Mouse (Mus musculus) right cerebral cortex, postnatal 10 days (tissue): ENCODE data around the gene Cnga1.
A peak's percentile ranks its signal among the peaks of the same experiment; 100 is the strongest.

Source experiments
- DNase-seq, 2 experiments: peaks; one replicate each; pipeline ENCODE4 v3.0.0; 2021; ENCODE audit warnings: low spot score in 2 of 2

Cnga1 gene

DNA sequence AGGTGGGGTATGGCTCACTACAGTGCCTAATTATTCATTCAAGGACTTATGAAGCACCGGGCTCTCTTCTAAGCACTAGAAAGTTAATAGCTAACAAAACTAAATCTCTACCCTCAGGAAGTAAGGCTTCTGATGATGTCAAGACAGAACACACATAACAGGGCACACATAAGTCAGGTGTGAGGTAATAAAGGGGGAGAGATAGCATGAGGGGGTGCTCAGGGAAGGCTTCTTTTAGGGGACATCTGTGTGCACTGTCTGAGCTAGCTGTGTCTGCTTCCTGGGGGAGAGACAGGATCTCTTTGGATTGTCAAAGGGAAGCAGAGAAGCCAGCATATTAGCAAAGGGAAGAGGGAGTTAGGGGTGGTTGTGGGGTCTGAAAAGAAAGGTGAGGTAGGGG, at the start of gene Cnga1:
Cnga1 (minus strand) TSS at position 101 of the 400 bp plus-strand sequence.
- no peak for DNase-seq

DNA sequence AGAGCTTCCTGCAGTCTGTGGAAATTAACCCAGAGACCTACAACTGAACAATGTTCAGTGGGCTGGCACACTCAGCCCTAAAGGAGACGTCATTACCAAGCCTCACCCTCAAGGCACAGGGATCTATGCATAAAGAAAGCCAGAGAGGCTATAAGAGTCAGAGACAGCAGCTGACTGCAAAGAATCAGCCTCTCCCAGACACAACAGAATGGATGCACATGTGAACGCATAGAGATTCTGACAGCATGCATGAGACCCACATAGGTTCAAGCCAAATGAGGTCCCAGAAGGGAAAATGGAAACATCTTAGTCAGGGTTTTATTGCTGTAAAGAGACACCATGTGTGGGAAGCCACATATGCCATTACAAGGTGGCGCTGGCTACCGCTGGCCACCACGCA, 46.4 kb upstream of the Cnga1 start:
- DNase-seq = no peak

DNA sequence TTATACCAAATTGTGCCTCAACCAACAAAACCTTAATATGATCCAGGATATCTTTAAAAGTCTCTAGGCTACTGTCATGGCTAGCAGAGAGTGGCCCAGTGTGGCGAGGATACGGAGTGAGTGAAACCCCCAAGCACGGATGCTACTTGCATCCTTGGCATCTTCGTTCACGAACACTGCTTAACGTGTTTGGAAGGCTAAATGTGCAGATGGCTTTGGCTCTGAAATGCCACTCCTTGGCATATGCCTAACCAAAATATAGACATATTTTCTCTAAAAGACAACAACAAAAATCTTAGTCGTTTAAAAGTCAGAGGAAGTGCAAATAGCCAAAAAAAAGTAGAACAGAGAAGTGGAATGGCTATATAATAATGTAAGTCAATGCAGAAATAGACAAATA, 45.5 kb upstream of the Cnga1 start:
- DNase-seq = no peak

DNA sequence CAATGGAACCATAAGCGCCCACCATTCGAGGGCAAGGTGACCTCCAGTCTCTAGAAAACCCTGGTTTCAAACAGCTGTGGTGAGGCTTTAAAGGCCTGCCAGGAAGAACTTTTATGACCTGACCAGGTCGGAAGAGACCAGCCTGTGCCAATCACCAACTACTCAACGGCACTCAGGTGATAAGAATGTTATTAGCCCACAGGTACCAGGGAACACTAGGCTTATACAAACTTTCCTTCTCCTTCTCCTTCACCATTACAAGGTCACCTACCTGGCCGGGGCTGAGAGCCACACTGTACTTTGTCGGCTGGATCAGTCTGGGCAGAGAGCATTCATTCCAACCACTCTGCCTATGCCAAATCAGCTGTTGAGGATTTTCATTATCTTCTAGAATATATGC, 37.4 kb upstream of the Cnga1 start:
- no peak for DNase-seq

DNA sequence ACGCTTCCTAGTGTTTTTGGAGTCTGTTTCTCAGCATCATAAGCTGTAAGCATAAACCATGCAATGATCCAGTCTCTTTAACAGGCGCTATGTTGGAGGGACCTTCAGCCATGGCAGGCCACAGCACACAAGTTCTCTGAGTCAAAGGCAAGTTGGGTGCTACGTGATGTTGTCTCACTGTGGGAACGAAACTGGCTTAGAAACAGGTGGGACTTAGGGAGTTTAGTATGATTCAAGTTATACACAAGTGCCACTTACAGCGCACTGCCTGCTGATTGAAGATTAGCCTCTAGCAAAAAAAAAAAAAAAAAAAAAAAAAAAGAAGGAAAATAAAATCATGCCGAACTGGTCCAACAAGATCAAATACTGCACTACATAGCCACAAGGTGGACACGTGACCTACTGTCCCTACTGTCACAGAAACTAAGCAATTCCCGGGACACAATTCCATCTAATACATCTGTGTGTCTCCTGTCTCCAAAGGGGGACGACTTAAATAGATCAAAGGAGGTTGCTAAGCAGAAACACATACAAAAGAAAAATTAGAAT, 31.0 kb upstream of the Cnga1 start:
- DNase-seq = no peak

DNA sequence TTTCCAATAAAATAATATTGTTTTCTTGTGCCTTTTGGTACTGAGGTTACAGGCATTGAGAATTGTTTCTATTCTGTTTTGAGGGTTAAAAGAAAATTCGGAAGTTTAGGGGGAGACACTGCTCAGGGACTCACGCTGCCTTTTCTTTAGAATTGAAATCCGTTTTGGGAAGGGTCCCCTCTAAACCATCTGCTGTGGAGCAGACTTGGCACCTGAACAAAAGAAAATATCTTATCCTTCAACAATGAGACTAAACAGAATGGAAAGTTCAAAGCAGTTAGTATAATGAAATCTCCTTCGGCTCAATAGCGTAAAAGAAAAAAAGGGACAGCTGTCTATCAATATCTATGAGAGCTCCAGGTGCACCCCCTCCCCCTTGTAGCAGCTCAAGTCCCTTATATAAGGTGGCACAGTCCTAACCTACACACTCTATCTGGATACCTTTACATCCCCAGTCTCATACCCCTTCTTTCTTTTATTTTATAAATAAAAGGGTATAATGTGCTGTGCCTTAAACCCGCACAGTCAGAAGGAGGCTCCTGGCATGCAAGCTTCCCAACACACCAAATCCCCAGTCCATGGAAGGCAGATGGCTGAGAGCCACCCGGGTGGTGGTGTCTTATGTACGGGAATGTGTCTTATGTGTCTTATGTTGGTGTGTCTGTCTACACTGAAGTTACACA, 27.1 kb upstream of the Cnga1 start:
- DNase-seq = no peak

DNA sequence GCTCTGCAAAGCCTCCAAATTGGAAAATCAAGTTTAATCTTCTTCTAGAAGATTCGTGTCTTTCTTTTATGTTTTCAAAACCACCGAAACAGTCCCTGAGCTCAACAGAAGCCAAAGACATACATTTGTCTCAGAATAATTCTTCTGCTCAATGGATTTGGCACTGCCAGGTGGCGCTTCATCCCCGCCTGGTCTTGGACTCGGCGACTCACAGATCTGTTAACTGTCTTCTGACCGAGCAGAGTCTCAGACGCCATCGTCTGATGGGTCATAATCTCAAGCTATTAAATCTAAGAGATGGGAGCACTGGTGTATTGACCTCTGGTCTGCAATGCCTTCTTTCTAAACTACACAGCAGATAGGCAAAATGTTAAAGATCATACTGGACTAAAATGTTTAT, 24.3 kb upstream of the Cnga1 start:
- DNase-seq = no peak

DNA sequence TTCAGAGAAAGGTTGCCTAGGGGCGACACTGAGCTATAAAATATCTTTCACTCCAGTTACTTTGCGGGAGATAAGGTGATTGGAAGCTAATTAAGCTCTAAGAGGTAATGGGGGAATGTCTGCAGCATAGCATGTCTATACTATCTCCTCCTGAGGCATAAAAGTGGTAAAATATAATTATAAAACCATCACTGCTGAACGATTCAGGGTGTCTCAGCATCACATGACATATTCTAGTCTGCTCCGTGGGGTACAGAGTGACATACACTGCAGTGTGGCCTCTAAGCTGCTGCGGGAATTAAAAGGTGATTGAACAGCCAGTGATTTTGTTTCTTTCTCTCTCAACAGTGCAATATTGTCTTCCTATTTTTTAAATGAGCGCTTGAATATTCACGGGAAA, 22.4 kb upstream of the Cnga1 start:
- no peak for DNase-seq

DNA sequence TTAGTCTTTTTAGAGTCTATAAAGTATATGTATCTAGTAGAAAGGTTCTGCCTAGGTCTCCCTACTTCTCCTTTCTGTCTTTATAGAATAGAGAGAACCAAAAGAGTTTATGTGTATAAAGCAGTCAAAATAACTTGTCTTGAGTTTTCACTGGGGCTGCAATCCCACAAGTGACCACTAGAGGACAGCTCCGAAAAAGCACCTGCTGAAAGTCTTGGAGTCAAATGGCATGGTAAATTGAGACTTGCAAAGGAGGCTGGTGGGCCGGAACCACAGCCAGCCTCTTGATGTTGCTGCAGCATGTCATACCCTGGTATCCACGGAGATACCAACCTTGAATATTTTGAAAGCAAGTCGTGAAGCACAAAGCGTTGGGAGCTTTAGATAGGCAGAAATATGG, 21.2 kb upstream of the Cnga1 start:
- peak; percentile 36 to 52 for DNase-seq

DNA sequence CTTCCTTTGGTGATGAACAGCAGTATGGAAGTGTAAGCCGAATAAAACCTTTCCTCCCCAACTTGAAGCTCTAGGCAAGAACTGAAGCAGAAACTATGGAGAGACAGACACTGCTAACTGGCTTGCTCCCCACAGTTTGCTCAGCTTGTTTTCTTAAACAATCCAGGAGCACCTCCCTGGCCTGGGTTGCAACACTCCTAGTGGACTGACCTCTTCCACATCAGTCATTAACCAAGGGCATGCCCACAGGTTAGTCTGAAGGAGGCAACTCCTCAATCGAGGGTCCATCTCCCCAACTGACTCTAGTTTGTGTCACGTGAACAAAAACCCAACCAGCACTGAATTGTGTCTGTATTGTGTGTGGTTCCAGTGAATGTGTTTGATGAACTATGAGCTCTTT, 20.8 kb upstream of the Cnga1 start:
- DNase-seq = no peak

DNA sequence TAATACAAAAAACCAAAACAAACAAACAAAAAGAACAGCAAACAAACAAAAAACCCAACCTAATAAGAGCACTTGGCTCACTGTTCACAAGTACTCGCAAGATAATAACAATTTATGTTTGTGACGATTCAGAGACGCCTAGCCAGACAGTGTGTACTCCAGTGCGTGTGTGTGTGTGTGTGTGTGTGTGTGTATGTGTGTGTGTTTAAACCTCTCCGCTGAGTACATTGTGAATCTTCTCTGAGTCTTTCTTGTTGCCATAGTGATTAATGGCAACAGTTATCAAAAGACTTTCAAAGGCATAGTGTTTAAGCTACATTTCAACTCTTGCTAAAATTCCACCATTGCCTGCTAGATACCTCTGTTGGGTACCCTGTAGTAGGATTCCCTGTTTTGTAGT, 20.1 kb upstream of the Cnga1 start:
- DNase-seq = no peak

DNA sequence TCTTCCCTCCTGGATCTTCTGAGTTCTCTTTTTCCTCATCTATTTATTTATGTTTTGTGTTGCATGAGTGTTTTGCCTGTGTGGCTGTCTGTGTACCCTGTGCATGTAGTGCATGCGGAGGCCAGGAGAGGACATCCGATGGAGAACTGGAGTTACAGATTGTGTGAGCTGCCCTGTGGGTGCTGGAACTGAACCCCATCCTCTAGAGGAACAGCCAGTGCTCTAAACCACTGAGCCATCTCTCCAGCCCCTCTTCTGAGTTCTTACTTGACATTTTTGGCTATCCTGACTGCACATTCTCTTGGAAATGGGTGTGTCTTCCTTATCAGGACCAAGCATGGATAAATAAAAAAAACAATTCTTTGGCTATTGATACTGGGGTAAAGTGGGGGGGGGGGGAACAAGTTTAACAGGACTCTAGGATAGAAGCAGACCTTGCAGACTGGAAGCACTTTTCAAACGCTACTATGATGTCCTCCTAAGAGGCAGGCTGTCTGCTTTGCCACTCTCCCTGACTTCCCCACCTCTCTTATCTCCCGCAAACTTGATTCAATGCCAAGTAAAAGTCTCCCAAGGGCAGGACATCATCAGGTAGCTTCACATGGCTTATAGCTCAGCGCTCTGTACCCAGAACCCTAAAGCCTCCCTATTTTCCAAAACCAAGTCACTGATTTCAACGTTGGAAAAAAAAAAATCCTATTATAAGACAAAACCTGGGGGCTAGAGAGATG, 17.1 kb upstream of the Cnga1 start:
- no peak for DNase-seq

DNA sequence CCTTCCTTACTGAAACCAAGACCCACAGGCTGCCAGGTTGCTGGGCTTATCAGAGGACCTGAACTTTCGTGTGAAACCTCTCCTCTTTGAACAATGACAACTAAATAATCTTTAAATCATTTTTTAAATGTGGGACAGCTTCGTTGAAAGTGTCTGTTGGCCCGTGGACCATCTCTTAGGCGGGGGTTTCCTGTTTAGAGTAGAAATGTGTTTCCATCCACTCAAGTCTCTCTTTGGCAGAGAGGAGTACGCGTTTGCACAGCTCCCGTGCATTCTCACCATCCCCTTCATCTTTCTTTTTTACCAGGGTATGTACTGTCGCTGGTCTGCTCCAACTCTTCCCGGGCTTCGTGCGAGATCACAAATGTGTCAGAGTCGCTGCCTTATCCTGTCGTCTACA, 14.3 kb upstream of the Cnga1 start:
- no peak for DNase-seq

DNA sequence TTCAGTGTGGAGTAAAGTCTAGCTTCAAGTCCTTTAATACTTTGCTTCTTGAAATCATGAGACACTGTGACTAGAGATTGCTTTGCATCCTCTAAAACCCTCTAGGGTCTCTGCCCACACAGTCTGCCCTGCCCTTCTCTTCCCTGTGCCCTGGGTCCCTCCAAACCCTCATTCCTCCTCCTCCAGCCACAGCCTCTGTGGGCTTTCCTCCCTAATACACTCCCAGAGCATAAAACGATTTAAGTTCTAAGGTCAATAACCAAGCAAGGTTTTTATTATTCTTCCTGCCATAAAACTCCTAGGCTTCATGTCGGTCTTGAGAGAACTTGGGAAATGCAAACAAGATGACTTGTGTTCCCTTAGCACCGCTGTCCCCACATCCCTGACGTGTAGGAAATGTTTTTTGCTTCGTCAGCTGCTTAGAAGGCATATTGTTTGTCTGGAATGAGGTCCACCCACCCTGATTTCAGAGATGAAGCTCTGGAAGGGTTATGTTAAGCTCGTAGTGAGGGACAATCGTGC, 12.3 kb upstream of the Cnga1 start:
- DNase-seq = no peak

DNA sequence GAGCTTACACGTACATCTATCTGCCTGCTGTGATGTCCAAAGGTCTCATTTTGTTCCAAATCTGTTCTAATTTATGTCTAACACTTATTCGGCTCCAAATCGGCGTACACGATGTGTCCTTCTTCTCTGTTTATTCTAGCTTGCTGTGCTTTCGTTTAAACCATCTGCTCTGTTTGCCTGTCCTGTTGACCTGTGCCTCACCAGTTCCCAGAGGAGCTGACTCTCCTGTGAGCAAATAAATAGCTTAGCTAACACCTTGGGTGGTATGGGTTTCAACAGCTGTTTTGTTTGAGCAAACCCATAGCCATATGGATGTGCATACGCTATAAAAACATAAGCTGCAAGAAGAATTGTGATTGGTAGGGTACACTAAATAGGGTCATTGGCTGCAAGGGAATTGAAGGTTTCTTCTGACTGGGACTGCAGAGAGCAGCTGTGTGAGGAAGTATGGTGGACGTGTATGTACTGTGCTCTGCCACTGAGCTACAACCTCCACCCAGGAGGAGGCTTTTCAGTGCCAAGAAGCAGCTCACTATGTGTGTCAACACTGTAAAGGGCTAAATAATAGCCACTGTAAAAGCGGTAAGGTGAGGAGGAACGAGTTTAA, 9.1 kb upstream of the Cnga1 start:
- no peak for DNase-seq

DNA sequence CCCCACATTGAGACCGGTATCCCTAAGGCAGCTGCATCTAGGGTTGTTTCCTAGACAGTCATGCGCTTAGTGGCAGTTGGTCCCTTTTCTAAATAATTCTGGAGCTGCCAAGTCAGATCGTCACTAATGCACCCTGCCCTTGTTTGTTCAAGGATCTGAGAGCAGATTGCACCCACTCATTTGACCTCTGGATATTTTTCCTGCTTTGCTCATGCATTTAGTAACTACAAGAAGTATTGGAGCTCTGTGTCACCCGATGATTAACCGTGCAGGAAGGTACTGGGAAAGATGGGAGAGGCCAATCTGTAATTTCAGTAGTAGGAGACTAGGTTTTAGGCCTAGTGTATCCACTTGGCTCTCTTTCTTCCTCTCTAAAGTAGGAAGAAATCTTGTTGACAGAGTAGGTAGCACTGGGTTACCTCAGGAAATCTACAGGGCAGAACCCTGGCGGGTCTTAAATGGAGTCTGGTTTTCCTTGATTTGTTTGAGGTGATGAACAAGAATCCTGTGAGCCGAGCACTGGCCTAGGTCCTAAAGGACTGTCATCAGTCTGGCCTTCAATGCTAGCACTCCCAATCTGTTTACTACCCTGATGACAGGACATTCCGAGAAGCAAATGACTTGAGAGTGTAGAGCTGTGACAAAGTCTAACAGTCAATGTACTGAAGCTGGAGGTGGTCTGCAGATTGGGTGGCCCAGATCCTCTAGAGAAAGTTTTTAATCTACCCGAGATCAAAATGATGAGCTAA, 5.1 kb upstream of the Cnga1 start:
- no peak for DNase-seq

DNA sequence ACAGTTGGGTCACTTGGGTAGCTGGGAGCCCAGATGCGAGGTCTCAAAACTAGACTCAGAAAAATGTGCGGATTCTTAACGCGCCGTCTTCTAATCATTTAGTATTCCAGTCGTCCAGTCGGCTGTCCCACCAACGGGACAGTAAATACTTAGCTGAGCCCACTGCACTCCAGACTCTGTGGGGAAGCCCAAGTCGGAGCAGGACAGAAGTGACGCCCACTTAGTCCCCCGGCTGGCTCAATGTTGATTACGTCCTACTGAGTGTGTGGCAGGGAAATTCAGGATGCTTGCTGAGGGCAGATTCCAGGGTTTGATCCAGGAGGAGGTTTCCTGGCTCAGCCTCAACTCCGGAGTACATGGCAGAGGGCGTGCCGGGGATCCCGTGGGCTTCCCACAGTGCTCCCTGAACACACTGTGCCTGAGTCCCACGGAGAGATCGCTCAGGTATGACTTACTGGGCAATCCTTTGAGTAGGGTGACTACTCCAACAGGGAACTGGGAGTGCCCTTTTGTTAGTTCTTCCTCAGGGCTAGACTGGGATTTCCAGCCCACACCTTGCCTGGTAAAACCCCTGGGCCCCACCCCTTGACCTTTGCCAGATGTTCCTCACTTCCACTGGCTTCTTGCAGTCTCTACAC, 4.0 kb upstream of the Cnga1 start:
- no peak for DNase-seq

DNA sequence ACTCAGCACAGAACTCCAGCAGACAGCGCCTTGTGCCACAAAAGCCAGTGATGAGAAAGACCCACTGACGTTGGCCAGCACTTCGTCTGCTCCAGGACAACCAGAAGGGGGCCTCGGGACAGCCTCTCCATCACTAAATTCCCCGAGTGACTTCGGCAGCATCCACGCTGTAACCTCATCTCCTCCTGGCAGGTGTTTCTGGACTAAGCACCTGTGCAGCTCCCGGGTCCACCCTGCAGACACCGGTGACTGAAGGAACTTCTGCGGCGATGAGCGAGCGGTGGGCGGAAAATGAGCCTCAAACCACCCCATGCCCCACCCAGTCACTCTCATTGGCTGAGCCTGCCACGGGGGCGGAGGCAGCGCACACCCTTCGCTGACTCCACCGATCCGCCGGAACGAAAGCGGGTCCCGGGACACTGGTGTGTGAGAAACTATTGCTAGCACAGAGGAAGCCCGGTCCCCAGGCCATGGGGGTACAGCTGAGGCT, 3.4 kb upstream of the Cnga1 start, which contains the start of gene Nipal1:
Nipal1 (plus strand) TSS at position 378 of the 490 bp plus-strand sequence.
- DNase-seq = peak; percentile 35 to 48

DNA sequence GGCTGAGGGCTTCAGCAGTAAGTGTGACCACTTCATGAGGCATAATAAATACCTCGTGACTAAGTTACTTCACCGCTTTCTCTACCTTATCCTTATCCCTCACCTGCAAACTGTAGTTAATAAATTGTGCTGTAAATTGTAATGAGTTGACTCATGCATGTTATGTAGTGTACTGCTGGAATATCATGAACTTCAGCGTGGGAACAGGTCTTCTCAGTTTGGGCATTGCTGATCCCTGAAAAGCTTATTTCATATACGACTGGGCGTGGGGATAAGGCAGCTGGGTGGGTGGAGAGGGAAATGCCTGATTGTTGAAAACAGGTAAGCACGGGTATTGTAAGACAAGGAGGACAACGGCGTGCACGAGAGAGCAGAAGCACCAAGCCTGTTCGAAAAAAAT, 2.9 kb upstream of the Cnga1 start:
- DNase-seq = no peak

DNA sequence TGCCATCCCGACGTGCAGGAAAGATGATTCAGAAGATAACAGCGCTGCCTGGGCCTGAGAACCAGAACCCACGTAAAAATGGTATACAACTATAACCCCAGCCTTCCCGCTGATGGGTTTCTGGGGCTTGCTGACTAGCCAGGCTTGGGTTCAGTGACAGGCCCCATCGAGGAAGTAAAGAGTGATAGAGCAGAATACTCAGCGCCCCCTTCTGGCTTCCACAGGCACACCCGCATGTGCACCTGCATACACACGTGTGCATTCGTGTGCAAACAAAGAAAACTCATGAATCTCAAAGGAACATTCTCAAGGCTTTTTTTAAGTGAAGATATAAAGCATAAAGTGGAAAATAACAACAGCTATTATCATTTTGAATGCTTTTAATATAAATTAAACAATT, 2.1 kb upstream of the Cnga1 start:
- no peak for DNase-seq

DNA sequence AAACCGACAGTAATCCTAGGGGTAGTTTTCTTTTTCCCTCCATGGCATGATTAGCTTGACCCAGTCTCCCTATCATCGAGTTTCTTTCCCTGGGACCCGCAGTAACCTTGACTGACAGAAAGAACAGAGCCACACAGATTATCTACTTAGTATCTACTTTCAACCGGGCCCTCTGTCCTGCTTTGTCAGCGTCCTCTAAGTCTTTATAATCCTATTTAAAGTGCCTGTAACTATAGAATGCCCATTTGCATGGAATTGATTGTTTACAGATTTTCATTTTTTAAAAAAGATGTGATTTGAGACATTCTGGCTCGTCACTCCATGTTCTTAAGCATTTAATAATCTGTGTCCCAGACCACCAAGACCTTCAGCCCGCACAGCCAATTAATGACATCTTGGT, 420 bp downstream of the Cnga1 start:
- no peak for DNase-seq
